Mouse (Mus musculus) forebrain, embryonic 11.5 days (tissue): ENCODE measurements around the gene Sectm1a. TPM values are rescaled to one million over a fixed set of nuclear protein-coding genes. Genes with fewer than 3 reads are reported as not detected.

Experiments
- ATAC-seq: fragments of 200-750 bp; cut with Nextera tagmentation; replicated peaks from 2 replicates; pipeline ENCODE4 v1.8.0; 2017; ENCODE audit warnings: moderate TSS enrichment; ENCODE audit not compliant: low FRiP score
- DNase-seq: peaks from one replicate; pipeline ENCODE4 v3.0.0-alpha.2; 2017; ENCODE audit warnings: low spot score
- H3K27ac ChIP-seq: fragments of 300-500 bp; sonication (generic); 2 replicates; pipeline ENCODE4 v1.5.1; 2014; ENCODE audit warnings: low read depth, low read length
- H3K27me3 ChIP-seq: fragments of 300-500 bp; sonication (generic); 2 replicates; pipeline ENCODE4 v1.6.1; 2014; ENCODE audit warnings: mild to moderate bottlenecking, low read length, mixed read lengths; ENCODE audit not compliant: control insufficient read depth, insufficient read depth
- H3K36me3 ChIP-seq: fragments of 300-500 bp; sonication (generic); 2 replicates; pipeline ENCODE4 v1.6.1; 2014; ENCODE audit warnings: mild to moderate bottlenecking, low read length, moderate library complexity, mixed read lengths; ENCODE audit not compliant: control insufficient read depth, insufficient read depth
- H3K4me1 ChIP-seq: fragments of 300-500 bp; sonication (generic); replicated peaks from 2 replicates; pipeline ENCODE4 v1.6.1; 2014; ENCODE audit warnings: low read length, mixed read lengths; ENCODE audit not compliant: control insufficient read depth, insufficient read depth
- H3K4me2 ChIP-seq: fragments of 300-500 bp; sonication (generic); 2 replicates; pipeline ENCODE4 v1.6.1; 2014; ENCODE audit warnings: low read depth, mild to moderate bottlenecking, low read length, moderate library complexity, mixed read lengths; ENCODE audit not compliant: severe bottlenecking
- H3K4me3 ChIP-seq: fragments of 300-500 bp; sonication (generic); 2 replicates; pipeline ENCODE4 v1.5.1; 2014; ENCODE audit warnings: low read depth, low read length
- H3K9ac ChIP-seq: fragments of 300-500 bp; sonication (generic); 2 replicates; pipeline ENCODE4 v1.6.1; 2014; ENCODE audit warnings: low read length
- H3K9me3 ChIP-seq: fragments of 300-500 bp; sonication (generic); 2 replicates; pipeline ENCODE4 v1.6.1; 2016; ENCODE audit warnings: low read length, mixed read lengths; ENCODE audit not compliant: control insufficient read depth
- WGBS: fragments of 180-500 bp; shearing (Covaris S2); extraction: QIAGEN DNeasy Blood & Tissue Kit; methylation state at CpG from one replicate; pipeline ENCODE4 v1.1.7; 2014; 5-methylcytosine and 5-hydroxymethylcytosine counted together
- polyA plus RNA-seq: library from polyadenylated mRNA; unstranded; fragments of >200 nt; fragmentation: Nextera tagmentation; extraction: Ambion mirVana; gene quantifications from 2 replicates; pipeline ENCODE4 v1.2.1, GENCODE M21; 2014

Sectm1a gene
- polyA plus RNA-seq, 1 experiment from 2014 or later = not detected

- H3K27ac ChIP-seq = no peak overlapping the region
- H3K36me3 ChIP-seq = no peaks in the 10 kb centered on the region
- H3K27me3 ChIP-seq = no peaks in the 10 kb centered on the region
- no peak overlapping the region for H3K9ac ChIP-seq
- H3K4me3 ChIP-seq = no peak overlapping the region
- DNase-seq (no peak), ATAC-seq (no peak)
- H3K4me2 ChIP-seq = no peak overlapping the region
- H3K9me3 ChIP-seq = no peaks in the 10 kb centered on the region
- 94% methylated on average over 4 of the region's 4 CpGs for WGBS
- H3K4me1 ChIP-seq = no peaks in the 10 kb centered on the region
Observed at GRCm38 (mm10) chr11:121059471-121059870, 21.5 kb downstream of the Sectm1a start.

GRCm38 (mm10) chr11:121058956-121059355 lies 22.1 kb downstream of the Sectm1a start:
- no peaks in the 10 kb centered on the region for H3K9me3 ChIP-seq
- no peak for ATAC-seq

DNA sequence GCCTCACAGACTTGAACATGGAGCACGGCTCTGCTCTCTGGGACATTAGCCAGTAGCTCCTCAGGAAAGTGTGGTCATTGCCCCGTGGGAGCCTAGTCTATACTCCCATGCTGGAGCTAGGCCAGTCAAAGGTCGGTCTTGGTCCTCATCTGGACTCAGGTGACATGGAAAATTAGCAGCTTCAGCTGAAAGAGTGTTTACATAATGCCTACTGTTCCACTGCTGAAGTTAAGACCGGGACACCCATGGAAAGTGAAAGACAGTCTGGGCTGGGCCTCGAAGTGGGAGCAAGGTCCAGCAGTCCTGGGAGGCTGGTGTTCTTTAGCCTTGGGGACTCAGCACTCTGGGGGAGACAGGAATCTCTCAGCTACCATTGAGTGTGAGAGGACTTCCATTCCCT lies 22.9 kb downstream of the Sectm1a start:
- Histone ChIP-seq H3K4me3 (no peak overlapping the region), H3K36me3 (no peaks in the 10 kb centered on the region), H3K27me3 (no peaks in the 10 kb centered on the region), H3K4me1 (no peaks in the 10 kb centered on the region), H3K9ac (no peak overlapping the region), H3K27ac (no peak overlapping the region), H3K4me2 (no peak overlapping the region), H3K9me3 (no peaks in the 10 kb centered on the region)
- no peak for DNase-seq
- WGBS = 91% methylated on average over 5 of the region's 5 CpGs
- ATAC-seq = no peak

More at GRCm38 (mm10) chr11:121058956-121059355, 22.1 kb downstream of the Sectm1a start:
- 91% methylated on average over 4 of the region's 4 CpGs for WGBS
- Histone ChIP-seq H3K4me2 (no peak overlapping the region), H3K9ac (no peak overlapping the region), H3K27me3 (no peaks in the 10 kb centered on the region), H3K36me3 (no peaks in the 10 kb centered on the region), H3K27ac (no peak overlapping the region), H3K4me1 (no peaks in the 10 kb centered on the region), H3K4me3 (no peak overlapping the region)
- DNase-seq = no peak

DNA sequence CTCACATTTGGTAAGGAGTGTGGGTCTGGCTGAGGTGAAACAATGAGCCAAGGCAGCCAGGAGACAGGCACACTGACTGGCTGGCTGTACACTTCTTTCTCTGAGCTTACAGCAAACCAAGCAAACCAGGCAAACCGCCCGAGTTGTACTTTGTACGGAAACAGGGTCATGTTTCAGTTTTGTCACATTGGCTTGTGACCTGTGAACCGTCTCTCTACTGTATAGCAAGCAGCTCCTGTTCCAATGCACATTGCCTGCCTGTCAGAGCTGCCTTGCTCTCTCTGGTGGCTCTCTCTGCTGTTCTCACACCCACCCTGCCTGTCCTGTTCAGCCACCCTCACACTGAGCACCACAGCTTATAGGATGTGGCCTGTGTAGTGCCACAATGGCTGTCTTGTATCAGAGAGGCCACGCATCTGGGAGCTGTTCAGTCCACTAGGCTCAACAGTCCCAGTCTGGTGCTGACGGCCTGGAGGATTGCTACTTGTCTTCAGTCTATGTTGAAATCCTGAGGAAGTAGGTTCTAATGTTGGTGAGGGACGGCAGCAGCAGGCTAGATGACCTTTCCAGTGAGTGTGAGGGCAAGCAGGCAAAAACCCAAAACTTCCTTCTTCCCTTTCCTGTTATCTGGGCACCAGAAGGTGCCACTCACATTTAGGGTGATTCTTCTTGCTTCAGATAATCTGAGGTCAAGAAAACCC lies 24.3 kb downstream of the Sectm1a start:
- no peaks in the 10 kb centered on the region for H3K27me3 ChIP-seq
- 76% methylated on average over 7 of the region's 7 CpGs for WGBS
- DNase-seq (no peak), ATAC-seq (no peak)
- H3K36me3 ChIP-seq = no peaks in the 10 kb centered on the region
- H3K4me1 ChIP-seq = no peaks in the 10 kb centered on the region
- no peak overlapping the region for H3K4me3 ChIP-seq
- H3K27ac ChIP-seq = no peak overlapping the region
- no peak overlapping the region for H3K4me2 ChIP-seq
- no peak overlapping the region for H3K9ac ChIP-seq
- no peaks in the 10 kb centered on the region for H3K9me3 ChIP-seq

GRCm38 (mm10) chr11:121053536-121053935 lies 27.5 kb downstream of the Sectm1a start:
- H3K4me3 ChIP-seq = no peak overlapping the region
- no peaks in the 10 kb centered on the region for H3K9me3 ChIP-seq
- DNase-seq (peak; percentile 87), ATAC-seq (0 out of 2 replicates have a peak, but pooled peaks have one; percentile 30)
- H3K9ac ChIP-seq = no peak overlapping the region
- H3K27me3 ChIP-seq = no peaks in the 10 kb centered on the region
- no peaks in the 10 kb centered on the region for H3K4me1 ChIP-seq
- 13% methylated on average over 8 of the region's 8 CpGs for WGBS
- H3K27ac ChIP-seq = no peak overlapping the region
- H3K36me3 ChIP-seq = no peaks in the 10 kb centered on the region
- H3K4me2 ChIP-seq = no peak overlapping the region

DNA sequence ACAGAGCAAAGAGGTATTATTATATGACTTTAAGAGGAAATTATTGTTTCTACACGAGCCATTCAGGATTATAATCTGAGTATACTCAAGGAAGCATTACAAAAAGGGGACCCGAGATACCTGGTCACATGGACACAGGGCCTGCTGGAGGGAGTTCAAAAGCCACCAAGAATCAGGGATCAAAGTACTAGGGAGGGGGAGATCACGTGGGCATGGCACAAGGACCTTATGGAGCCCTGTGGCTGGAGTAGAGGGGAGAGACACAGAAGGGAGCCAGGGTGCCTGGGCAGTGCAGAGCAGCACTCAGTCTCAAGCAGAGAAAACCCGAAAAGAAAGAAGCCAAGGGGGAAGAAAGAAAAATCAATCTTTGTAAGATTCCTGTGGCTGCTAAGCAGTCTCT lies 28.6 kb downstream of the Sectm1a start:
- Histone ChIP-seq H3K9ac (no peak overlapping the region), H3K4me2 (no peak overlapping the region), H3K27me3 (no peaks in the 10 kb centered on the region), H3K36me3 (no peaks in the 10 kb centered on the region), H3K4me1 (no peaks in the 10 kb centered on the region), H3K9me3 (no peaks in the 10 kb centered on the region), H3K27ac (no peak overlapping the region), H3K4me3 (no peak overlapping the region)
- WGBS = 72% methylated on average over 4 of the region's 4 CpGs
- peak; percentile 17 for DNase-seq
- no peak for ATAC-seq

DNA sequence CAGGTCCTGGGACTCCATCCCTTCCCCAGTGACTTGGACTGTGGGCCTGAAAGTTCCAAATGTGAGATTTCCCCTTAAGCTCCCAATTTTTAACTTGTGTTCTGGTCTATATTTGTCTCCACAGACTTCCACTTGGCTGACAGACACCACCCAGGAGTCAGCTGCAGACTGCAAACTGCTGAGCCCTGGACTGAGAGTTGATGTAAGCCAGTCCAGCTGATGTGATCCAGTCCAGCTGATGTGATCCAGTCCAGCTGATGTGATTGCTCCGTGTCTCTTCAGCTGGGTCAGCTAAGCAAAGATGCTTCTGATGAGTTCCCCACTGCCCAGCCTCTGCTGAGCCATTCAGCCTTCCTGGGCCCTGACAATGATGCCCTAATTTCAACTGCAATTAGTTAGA lies 29.2 kb downstream of the Sectm1a start:
- ATAC-seq (no peak), DNase-seq (peak; percentile 13)
- no peak overlapping the region for H3K4me3 ChIP-seq
- H3K4me1 ChIP-seq = no peaks in the 10 kb centered on the region
- H3K27ac ChIP-seq = no peak overlapping the region
- H3K4me2 ChIP-seq = no peak overlapping the region
- H3K27me3 ChIP-seq = no peaks in the 10 kb centered on the region
- H3K9ac ChIP-seq = no peak overlapping the region
- 55% methylated on average over 1 of the region's 1 CpGs for WGBS
- H3K36me3 ChIP-seq = no peaks in the 10 kb centered on the region
- H3K9me3 ChIP-seq = no peaks in the 10 kb centered on the region

DNA sequence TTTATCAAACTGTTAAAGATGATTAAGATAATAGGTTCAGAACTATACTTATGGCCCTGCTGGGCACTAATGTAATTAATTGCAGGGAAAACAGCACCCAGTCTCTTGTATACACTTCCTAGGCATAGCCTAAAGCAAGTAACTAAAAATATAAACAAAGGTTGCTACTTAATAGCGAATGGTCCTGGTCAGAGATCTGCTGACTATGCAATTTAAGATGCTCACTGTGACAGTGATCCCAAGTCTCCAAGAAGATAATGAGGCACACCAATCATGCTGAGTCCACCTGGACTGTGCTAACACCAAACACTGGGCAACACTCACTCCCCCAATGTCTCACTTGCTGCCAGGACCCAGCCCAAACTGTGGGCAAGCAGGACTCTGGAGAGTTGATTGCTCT lies 31.2 kb downstream of the Sectm1a start:
- ATAC-seq (no peak), DNase-seq (no peak)
- no peak overlapping the region for H3K4me3 ChIP-seq
- no peaks in the 10 kb centered on the region for H3K4me1 ChIP-seq
- no peaks in the 10 kb centered on the region for H3K36me3 ChIP-seq
- no peak overlapping the region for H3K4me2 ChIP-seq
- WGBS = 73% methylated on average over 1 of the region's 1 CpGs
- no peaks in the 10 kb centered on the region for H3K27me3 ChIP-seq
- no peaks in the 10 kb centered on the region for H3K9me3 ChIP-seq
- H3K9ac ChIP-seq = no peak overlapping the region
- H3K27ac ChIP-seq = no peak overlapping the region

GRCm38 (mm10) chr11:121047826-121048399 lies 33.1 kb downstream of the Sectm1a start:
- Histone ChIP-seq H3K9me3 (no peaks in the 10 kb centered on the region), H3K36me3 (no peaks in the 10 kb centered on the region), H3K9ac (no peak overlapping the region), H3K4me3 (no peak overlapping the region), H3K27ac (no peak overlapping the region), H3K27me3 (no peaks in the 10 kb centered on the region; the same call in 1 of the 2 replicates), H3K4me2 (no peak overlapping the region), H3K4me1 (no peaks in the 10 kb centered on the region)
- ATAC-seq (no peak), DNase-seq (peak; percentile 49)
- 67% methylated on average over 2 of the region's 2 CpGs for WGBS
